Mouse (Mus musculus): ENCODE measurements around the gene Mecr.
"Not testable (repeated sequence)": the region's sequence is repeated elsewhere in the genome, so short reads cannot be mapped to it uniquely, and the experiment has no call there.

The Mecr gene

DNA sequence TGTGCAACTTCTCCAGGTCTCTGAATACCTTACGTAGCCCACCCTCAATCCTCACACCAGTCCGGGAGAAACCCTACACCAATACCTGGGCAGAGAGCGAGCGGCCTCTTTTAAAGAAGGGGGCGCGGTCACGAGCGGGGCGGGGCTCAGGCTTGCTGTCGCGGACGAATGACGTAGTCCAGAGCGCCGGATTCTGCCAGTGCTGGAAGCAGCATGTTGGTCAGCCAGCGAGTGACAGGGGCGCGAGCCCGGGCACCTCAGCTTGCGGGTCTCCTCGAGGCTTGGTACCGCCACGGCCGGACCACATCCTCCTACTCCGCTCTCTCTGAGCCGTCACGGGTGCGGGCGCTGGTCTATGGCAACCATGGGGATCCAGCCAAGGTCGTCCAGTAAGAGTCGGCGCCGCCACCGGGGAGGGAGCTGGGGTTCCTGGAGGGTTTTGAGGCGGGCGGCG lies at the start of gene Mecr:
Gene Mecr (plus strand): TSS at position 181 of the 454 bp plus-strand sequence.
- DNase-seq, result peak; percentile 97

DNA sequence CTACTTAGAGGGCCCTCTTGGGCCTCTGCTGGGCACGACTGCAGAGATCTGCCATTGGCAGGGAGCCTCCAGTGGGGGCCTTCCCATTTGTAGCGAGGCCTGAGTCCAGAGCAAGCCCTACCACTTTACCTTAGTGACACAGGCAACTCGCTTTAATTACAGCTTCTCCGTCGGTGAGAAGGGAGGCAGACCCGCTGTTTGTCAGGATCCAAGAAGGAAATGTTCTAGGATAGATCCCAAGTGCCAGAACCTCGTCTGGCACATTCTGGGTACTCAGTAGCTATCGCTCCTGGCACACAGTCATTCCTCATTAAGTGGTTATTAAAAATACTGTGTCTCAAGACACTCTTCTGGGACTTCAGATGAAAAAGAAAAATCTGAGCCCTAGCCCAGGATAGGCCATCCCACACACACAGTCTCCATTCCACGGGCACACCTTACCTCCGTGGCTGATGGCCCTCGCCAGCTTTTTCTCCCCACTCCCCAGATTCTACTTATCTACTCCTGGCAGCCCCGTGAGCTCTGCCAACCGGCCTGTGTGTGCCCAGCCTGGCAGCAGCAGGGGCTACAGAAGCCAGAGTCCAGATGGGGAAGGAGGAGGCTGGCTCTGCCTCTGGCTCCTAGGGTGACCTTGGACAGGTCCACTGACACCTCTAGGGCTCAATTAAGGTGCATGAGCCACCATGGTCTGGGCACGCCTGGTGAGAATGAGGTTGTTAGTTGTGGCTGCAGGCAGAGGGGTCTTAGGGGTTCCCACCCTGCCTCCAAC lies 46.8 kb upstream of the Mecr start:
- no peak for DNase-seq

DNA sequence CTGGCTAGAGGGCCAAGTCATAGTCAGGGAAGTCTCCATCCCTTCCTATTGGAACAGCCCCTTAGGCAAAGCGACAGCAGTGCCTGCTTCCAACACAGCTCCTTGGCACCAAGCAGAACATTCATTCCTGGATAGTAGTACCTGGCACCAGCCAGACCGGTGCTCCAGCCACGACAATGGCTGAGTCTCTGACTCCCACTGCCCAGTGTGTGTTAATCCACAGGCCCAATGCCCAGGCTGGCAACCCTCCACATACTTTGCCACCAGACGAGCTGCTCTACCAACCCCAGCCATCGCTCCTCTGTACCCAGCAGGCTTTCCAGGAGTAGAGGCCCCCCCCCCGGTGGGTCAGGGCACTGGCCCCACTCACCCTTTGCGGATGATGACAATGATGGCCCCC lies 45.8 kb upstream of the Mecr start:
- DNase-seq, result no peak

DNA sequence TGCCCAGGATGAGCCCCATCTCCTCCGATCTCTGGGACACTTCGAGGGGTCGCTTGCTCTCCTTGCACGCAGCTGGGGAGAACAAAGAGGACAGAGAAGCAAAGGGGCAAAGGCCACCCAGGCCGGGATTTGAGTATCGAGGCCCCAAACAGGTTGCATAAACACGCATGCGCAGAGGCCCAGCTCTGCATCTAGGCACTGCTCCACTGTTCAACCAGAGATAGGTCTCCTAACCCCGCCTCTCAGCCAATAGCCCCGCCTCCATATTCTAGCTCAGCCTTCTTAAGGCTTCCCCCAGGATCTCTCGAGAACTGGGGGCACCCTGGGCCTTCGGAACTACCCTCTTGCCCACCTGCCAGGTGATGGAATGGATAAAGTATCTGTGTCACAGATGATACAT lies 45.4 kb upstream of the Mecr start:
- no peak for DNase-seq

DNA sequence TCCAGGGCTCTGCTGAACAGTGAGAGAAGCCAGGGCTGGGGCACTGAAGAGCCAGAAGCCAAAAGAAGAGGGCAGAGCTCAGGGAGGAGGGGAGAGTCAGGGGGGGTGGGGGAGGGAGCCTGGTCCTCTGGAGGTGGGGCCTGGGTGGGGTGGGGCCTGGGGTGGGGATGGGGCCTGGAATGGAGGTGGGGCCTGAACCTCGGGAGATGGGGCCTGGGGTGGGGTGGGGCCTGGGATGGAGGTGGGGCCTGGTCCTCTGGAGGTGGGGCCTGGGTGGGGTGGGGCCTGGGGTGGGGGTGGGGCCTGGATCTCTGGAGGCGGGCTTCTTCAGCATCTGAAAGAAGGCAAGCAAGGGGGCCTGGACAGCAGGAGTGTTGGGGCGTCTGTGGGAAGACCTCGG lies 44.3 kb upstream of the Mecr start:
- no peak for DNase-seq

DNA sequence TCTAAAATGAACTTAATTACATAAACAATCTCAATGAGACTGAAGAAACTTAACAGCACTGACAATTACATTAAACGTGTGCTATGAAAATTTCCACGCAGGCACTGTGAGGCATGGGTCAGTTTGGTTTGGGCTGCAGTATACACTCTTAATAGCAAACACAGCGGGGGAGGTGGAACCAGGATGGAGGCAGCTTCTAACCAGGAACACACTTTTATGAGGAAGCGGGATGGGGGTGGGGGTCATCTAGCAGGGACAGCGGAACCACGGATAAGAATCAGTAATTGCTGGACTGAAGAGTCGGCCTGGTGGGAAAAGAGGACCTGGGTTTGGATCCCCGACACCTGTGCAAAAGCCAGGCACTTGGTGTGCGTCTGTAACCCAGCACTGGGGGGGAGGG lies 39.4 kb upstream of the Mecr start:
- no peak for DNase-seq

DNA sequence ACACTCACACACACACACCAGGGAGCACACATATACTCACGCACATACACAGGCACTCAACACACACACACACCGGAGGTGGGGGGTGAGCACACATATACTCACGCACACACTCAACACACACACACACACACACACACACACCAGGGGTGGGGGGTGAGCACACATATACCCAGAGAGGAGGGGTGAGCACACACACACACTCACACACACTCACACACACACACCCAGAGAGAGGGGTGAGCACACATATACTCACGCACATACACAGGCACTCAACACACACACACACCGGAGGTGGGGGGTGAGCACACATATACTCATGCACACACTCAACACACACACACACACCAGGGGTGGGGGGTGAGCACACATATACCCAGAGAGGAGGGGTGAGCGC lies 38.5 kb upstream of the Mecr start:
- DNase-seq, result not testable (repeated sequence)

DNA sequence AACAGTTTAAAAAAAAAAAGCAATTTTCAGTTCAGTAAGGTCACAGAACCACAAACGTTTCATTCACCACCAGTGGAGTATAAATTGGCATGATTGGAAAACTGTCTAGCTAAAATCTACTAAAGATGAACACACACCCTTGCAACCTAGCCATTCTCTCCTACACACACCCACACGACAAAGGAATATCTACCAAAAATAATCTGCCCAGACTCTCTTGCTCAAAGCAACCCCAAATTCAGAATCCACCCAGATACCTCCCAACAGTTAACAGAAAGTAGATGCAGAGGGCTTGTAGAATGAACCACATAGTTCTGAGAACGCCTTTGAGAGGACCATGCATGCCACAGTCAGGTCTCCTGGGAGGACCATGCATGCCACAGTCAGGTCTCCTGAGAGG lies 38.0 kb upstream of the Mecr start:
- DNase-seq, result no peak

DNA sequence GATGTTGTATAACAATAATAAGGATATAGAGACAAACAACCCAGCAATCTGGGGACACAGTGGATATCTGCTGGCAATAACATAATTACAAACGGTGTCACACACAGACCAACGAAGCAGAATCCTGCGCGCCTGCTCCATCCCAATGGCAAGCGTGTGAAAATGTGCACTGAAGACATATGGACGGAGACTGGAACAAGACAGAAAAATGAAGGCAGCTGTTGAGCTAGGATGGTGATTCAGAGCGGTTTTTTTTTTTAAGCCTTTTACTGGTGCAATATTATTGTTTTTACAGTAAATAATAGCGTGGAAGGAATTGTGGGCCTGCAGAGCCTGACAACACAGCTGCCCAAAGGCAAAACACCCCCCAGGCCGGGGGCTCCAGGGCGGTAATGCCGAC lies 30.8 kb upstream of the Mecr start:
- DNase-seq, result no peak

DNA sequence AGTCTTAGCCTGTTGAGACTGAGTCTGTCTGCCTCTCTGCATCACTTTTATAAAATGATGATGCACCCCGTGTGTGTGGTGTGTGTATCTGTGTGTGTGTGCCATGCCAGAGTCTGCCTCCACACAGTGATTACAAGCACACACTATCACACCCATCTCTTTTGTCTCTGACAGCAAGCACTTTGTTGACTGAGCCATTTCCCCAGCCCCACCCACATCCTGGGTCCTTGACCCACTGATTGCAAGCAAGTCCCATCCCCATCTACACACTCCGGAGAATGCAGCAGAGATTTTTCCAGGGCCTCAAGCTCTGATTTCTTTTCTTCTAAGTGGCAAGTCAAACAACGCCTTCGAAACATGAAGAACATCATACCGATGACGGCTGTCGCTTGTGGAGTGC lies 29.5 kb upstream of the Mecr start:
- no peak for DNase-seq

DNA sequence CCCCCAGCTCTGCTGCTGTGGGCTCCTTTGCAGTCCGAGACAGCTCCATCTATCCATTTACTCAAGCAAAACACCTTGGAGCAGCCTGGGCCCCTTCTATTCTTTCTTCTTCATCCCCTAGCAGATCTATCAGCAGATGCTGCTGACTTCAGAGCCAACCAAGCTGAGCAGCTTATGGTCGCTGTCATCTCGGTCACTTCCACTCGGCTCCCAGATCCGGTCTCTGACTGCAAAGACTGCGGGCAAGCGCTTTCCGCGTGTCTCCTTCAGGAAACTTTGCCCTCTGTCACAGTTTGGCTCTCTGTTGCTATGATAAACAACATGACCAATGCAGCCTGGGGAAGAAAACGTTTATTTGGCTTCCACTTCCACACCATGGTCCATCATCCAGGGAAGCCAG lies 28.4 kb upstream of the Mecr start:
- DNase-seq, result no peak

DNA sequence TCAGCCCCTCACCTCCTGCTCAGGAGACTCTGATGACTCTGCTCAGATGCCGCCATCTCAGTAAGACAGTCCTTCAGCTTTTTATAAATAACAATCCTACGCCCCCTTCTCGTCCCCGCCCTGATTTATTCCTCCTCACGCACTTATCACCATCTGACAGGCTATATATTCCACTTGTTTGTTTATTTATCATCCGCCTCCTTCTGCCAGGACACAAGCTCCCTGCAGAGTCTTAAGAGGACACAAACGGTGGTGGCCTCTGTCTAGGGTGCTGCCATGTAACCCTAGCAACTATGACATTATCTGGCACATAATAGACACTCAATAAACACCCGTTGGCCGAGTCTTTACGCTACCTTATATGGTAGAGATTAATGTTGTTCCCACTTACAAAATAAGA lies 27.5 kb upstream of the Mecr start:
- DNase-seq, result no peak

DNA sequence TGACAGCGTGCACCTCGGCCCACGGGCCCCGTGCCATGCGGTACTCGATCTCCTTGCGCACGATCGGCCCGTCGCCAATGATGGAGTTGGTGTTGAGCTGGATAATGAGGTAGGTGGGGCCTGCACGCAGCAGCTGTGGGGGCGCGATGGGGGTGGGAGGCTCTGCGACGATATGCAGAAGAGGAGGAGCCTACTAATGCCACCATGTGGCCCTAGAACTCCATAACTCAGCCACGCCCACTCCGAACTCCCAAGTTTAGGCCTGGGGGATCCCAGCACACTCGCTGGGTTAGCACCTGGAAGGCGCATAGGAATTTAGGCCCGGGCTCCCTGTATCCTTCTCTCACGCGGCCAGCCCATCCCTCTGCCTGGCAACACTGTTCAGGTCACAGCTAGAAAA lies 24.3 kb upstream of the Mecr start:
- DNase-seq, result no peak

DNA sequence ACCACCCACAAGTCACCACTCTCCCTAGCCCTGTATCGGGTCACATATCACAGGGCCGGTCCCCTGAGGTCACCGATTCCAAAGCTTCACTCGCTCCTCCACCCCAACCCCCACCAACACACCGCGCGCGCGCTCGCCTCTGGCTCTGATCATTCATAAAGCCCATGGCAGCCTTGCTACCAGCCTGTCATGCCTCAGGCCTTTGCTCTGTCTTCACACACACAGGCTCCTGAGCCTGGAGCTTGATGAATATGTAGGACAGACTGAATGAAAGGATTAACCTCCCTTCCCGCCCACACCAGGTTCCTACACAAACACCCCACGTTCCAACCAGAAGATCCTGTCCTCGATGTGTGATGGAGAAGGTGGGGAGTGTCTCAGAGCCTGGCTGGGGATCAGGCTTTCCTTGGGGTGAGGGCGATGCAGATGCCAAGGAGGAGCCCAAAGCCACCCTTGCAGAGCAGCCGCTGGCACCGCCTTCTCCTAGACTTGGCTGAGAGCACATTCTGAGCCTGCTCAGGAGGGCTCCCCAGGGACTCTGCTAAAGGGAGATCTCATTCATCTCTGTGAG lies 22.0 kb upstream of the Mecr start:
- no peak for DNase-seq

DNA sequence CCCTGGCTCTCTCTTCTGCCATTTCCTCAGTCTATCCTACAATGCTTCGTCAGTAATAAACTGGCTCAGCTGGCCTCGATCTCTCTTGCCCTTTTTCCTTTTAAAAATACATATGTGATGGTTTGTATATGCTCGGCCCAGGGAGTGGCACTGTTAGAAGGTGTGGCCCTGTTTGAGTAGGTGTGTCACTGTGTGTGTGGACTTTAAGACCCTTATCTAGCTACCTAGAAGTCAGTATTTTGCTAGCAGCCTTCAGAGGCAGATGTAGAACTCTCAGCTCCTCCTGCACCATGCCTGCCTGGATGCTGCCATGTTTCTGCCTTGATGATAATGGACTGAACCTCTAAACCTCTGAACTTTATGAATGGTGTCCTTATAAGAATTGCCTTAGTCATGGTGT lies 20.7 kb upstream of the Mecr start:
- DNase-seq, result no peak

DNA sequence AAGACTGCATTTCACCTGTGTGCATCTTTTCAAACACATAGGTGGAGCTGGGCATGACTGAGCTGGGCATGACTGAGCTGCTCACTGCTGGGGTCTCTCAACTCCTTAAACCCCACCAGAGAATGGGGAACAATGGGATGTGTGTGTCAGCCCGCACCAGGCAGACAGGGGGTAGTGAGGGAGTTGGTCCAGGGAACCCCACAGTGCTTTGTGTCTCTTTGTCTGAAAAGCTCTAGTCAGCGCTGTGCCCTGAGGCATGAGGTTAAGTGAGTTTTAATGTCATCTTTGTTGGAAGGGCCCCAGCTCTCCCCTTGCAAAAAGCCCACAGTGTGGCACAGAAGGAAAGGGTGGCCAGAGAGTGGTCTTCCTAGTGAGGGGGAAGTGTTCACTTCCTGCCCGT lies 18.3 kb upstream of the Mecr start:
- no peak for DNase-seq

DNA sequence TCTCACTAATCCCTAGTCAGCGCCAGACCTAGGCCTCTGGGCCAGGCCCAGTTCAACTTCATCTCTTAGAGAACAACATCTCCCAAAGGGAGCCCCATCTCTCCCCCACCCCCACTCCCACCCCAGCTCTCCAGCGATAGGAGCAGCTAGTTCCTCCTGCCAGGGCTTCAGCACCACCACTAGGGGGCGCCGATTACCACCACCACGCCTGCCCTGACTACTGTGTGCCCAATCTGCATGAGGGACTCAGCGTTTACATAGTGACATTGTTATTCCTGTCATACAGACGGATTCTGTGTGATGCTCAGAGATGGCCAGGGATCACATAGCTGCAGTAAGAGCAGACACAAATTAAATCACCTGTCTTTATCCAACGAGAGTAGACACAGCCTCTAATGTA lies 17.4 kb upstream of the Mecr start:
- peak; percentile 45 for DNase-seq

DNA sequence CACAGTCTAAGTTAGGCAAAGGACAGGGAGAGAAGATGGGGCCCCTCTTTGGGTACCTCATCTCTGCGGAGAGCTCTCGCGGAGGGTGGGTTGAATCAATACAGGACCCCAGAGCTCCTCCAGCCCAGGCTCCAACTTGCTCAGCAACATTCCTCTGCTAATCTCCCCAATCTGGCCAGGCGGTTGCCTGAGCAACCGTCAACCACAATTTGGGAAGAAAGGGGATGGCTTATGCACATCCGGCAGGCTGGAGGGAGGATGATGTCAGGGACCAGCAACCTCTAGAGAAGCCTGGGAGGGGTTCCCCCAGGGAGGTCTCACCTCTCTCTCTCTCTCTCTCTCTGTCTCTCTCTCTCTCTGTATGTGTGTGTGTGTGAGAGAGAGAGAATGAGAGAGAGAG lies 16.4 kb upstream of the Mecr start:
- DNase-seq, result no peak

DNA sequence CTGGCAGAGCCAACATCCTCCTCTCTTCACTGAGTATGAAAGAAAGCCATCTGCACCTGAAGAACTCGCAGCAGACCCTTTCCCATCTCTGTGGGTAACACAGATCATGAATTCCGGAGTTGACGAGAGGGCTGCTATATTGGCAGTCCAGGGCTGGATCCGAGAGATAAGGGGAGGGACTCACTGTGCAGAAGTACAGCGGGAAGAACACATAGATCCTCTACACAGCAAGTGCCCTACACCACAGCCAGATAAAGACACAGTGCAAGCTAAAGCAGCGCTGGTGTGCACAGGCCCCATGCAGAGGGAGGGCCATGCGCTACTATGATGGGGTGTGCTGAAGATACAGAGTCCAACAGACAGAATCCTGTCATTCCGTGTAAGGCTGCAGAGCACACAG lies 14.1 kb upstream of the Mecr start:
- DNase-seq, result no peak

DNA sequence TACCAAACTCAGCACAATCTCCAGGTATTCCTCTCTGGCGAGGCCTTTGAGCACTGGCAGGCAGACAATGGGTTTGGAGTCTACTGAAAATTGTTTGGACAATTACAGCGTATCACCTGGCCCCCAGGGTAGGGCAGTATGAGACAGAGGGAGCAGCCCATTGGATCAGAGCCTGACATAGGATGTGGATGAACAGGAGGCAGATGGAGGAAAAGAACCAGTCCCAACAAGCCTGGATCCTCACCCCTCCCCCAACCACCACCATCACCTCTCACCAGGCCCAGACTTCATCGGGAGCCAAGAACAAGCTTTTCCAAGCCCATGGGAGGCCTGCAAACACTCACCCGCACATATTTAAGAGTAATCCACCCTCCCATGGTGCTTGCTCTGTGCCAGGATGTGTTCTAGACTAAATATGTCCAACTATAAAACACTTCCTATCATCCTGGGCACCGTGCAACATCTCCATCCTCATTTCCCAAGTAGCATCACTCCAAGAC lies 11.7 kb upstream of the Mecr start:
- no peak for DNase-seq

DNA sequence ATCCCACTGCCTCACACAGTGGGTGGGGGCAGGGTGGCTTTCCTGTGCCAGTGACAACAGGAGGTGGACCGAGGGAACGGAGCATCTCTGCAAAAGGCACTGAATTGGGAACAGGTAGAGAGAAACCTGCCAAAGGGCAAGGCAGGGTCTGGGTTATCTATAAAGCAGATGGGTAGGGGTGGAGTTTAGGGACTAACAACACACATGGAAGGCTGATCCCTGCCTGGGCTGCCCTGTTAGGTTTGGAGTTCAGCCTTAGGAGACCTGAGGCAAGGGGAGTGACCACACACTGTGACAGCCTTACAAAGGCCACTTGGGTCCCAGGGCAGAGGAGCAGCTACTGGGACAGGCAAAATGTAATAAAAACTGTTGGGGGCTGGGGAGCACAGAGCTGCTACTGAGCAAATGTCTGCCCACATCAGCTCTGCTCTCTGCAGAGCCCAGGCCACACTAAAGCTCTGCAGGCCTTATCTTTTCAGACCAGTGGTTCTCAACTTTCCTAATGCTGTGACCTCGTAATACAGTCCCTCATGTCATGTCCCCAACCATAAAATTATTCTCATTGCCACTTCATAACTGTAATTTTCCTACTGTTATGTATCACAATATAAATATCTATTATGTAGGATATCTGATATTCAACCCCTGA lies 10.4 kb upstream of the Mecr start:
- DNase-seq, result no peak

DNA sequence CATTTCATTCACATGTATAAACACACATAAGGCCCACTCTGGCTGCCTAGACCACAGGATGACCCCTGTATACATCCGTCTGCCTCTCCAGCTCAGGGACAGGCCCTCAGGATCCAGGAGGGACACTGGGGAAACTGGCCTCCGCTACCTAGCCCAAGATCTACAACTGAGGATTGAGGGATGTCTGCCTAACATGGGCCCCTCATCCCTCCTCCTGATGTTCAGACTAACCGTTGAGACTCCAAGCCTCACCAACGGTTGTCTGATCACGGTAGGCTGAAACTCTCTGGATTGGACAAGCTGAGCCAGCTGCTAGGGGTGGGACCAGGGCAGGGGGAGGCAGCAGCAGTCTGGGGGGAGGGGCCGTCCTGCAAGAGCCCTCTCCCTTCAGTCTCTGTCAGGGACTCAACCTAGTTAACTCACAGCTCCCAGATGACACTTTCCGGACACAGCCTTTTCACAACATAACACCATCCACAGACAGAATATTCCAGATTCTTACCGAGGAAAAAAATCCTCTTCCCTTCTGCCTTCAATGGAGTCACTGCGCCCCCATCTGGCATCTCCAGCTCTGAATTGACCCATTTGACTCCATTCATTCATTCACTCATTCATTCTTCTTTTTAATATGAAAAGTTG lies 9.2 kb upstream of the Mecr start:
- DNase-seq, result peak; percentile 50

DNA sequence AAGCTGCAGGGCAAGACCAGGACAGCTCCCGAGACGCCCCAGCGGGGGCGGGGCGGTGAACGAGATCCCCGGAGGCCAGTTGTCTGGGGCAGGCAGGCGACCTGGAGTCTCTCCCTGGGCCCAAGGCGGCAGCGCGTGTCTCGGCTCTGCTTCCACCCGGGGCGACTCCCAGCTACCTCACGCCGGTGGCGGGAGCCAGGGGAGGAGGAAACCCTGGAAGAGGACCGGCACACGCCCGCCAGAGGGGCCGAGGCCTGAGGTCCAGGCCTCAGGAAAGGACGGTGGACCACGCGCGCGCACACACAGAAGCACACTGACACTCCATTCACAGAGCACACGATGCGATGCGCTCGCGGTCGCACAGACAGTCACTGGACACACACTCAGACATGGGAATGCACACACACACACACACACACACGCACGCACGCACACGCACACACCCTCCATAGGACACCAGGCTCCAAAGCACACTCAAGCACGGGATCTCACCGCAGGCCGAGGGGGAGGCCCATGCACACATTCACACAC lies 6.9 kb upstream of the Mecr start:
- DNase-seq, result peak; percentile 60

Measured in kidney, adult 18-20 months (tissue).